Mouse (Mus musculus): ENCODE data around the gene Arhgap10.

DNA sequence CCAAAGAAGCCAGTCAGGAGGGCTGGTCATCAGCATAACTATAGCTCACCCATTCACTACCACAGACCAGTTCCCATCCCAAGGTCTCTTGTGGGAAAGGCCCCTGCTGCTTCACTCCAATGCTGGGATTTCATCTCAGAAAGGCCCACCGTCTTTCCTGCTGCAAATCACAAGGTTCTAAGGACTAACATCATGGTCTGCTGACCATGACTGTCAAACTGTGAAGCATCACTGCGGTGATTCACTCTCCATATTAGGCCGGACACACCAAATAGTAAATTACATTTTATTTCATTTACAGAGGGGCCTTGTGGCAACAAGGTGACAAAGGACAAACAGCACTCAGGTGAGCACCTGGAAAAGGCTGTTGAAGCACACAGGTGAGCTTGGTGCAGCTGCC lies 267.7 kb downstream of the Arhgap10 start:
- no peak for TF ChIP-seq CTCF (IDR thresholded peaks at IDR 0.05; ENCODE audit: control insufficient read depth, insufficient read depth, insufficient replicate concordance, low read depth, low read length)
- TF ChIP-seq POLR2A (IDR thresholded peaks at IDR 0.05; ENCODE audit: control insufficient read depth, low read depth, low read length), result no peak
